In the genomic region with DNA sequence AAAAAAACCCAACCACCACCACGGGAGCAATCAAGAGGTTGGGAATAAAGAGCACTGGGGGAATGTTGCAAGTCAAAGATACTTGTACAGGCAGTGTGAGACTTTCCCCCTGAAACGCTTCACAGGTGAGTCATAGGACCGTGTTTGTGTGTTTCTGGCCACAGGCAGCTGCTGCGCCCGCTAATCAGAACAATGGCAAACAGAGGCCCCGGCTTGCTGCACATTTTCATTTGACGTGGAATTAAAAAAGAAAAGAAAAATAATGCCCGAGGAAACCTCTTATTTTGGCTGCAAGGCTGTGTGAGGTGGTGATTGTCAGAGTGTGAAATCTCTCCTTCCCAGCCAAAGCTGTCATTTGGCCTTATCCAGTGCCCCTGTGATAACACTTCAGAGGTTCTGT, we compare ENCODE assay signal across 10 mouse cellular contexts. TPM values are rescaled to one million over a fixed set of nuclear protein-coding genes. Genes with fewer than 3 reads are reported as not detected.
DNase-seq lines count a peak whose midpoint lies in the region; ATAC-seq lines count a peak whose summit lies in the region.
"Had no signal": no experiment of that assay in that cellular context is flagged by ENCODE, and none has a peak within 500 bp of the region (broad histone marks: within the 10 kb centered on the region; RNA-seq: fewer than 3 reads in every experiment).

No protein-coding gene starts in this region.

- H3K36me3 ChIP-seq in heart, embryonic 13.5 days, result 0 out of 2 replicates have a peak, but pooled peaks cover 4% of the 10 kb centered on the region
- no peaks in the 10 kb centered on the region; the same call in 1 of the 2 replicates for H3K36me3 ChIP-seq in forebrain, embryonic 15.5 days
- peaks cover 27% of the 10 kb centered on the region for H3K36me3 ChIP-seq in midbrain, embryonic 13.5 days
- H3K36me3 ChIP-seq: G1E had no signal

- no peaks in the 10 kb centered on the region for H3K9me3 ChIP-seq in heart, embryonic 13.5 days
- no peaks in the 10 kb centered on the region for H3K9me3 ChIP-seq in forebrain, embryonic 15.5 days
- H3K9me3 ChIP-seq in midbrain, embryonic 13.5 days, result no peaks in the 10 kb centered on the region
- H3K9me3 ChIP-seq: G1E had no signal

- H3K4me3 ChIP-seq in heart, embryonic 13.5 days, result peak overlapping the region; percentile 77
- peak overlapping the region; percentile 61 for H3K4me3 ChIP-seq in forebrain, embryonic 15.5 days
- H3K4me3 ChIP-seq in midbrain, embryonic 13.5 days (replicated peaks), result peak overlapping the region; percentile 87

- H3K27me3 ChIP-seq in heart, embryonic 13.5 days (replicated peaks), result peaks cover 91% of the 10 kb centered on the region
- peaks cover 3% of the 10 kb centered on the region; the same call in 1 of the 2 replicates for H3K27me3 ChIP-seq in forebrain, embryonic 15.5 days
- H3K27me3 ChIP-seq in midbrain, embryonic 13.5 days, result no peaks in the 10 kb centered on the region

- peak overlapping the region; percentile 99 for H3K4me2 ChIP-seq in heart, embryonic 13.5 days
- H3K4me2 ChIP-seq in forebrain, embryonic 15.5 days (replicated peaks), result peak overlapping the region; percentile 94
- H3K4me2 ChIP-seq in midbrain, embryonic 13.5 days (replicated peaks), result peak overlapping the region; percentile 96

- peak overlapping the region; percentile 88; the same call in 1 of the 2 replicates for H3K9ac ChIP-seq in heart, embryonic 13.5 days
- H3K9ac ChIP-seq in forebrain, embryonic 15.5 days (replicated peaks), result no peak overlapping the region; the same call in 1 of the 2 replicates
- peak overlapping the region; percentile 97; the same call in 1 of the 2 replicates for H3K9ac ChIP-seq in midbrain, embryonic 13.5 days (replicated peaks)

- intact Hi-C loops in gastrocnemius, postnatal 36 days (cut with DNase I), result no loop called here

- H3K27ac ChIP-seq in heart, embryonic 13.5 days (replicated peaks), result no peak overlapping the region
- H3K27ac ChIP-seq in forebrain, embryonic 15.5 days (replicated peaks), result no peak overlapping the region
- H3K27ac ChIP-seq in midbrain, embryonic 13.5 days, result peak overlapping the region; percentile 58

- ATAC-seq in heart, embryonic 13.5 days (ENCODE audit: extremely low read depth, insufficient number of reproducible peaks, low FRiP score, low TSS enrichment), result no peak
- ATAC-seq in forebrain, embryonic 15.5 days (replicated peaks), result no peak
- no peak for ATAC-seq in midbrain, embryonic 13.5 days

- DNase-seq in heart, postnatal 4 days, result no peak
- DNase-seq in NIH3T3 (ENCODE audit: low read depth), result peak; percentile 75
- DNase-seq in layer of hippocampus, postnatal 10 days (ENCODE audit: low spot score in 2 of 2), result no peak
- DNase-seq in gastrocnemius, postnatal 10 days, result no peak
- DNase-seq in gastrocnemius, postnatal 36 days, result no peak
- DNase-seq: heart, postnatal 14 days had no signal

- H3K4me1 ChIP-seq in heart, embryonic 13.5 days, result peaks cover 40% of the 10 kb centered on the region
- peaks cover 43% of the 10 kb centered on the region for H3K4me1 ChIP-seq in forebrain, embryonic 15.5 days
- H3K4me1 ChIP-seq in midbrain, embryonic 13.5 days (replicated peaks), result peaks cover 37% of the 10 kb centered on the region

- WGBS in heart, embryonic 13.5 days, result 29% methylated on average over 8 of the region's 8 CpGs
- WGBS in forebrain, embryonic 15.5 days, result 19% methylated on average over 8 of the region's 8 CpGs
- WGBS in midbrain, embryonic 13.5 days, result 30% methylated on average over 8 of the region's 8 CpGs

RNA-seq across cellular contexts. Expression of a gene that starts 2.4 kb away (rescaled TPM):
- 0.82 and 1.3 TPM in 2 replicates for polyA plus RNA-seq in heart, embryonic 13.5 days (2015; fragmentation: Nextera tagmentation; extraction: Ambion mirVana)
- 10 to 100 TPM; 41.3 to 43.2 TPM for total RNA-seq in heart, postnatal 4 days (2021)
- polyA plus RNA-seq in forebrain, embryonic 15.5 days (2015; fragmentation: Nextera tagmentation; extraction: Ambion mirVana), result 1.3 TPM in 2 replicates
- polyA plus RNA-seq in midbrain, embryonic 13.5 days (2015; fragmentation: Nextera tagmentation; extraction: Ambion mirVana), result 2.0 and 2.1 TPM in 2 replicates
- 1 to 10 TPM; 6.0 to 6.2 TPM for total RNA-seq in layer of hippocampus, postnatal 10 days (2021)
- 10 to 100 TPM; 10.3 to 12.3 TPM for total RNA-seq in gastrocnemius, postnatal 10 days (2021)
- total RNA-seq in gastrocnemius, postnatal 36 days (2021), result 1 to 10 TPM; 6.7 to 7.4 TPM
- polyA plus RNA-seq: G1E had no signal

RNA-seq across cellular contexts. Expression of a gene that starts 53.4 kb away (rescaled TPM):
- 70.7 and 82.9 TPM in 2 replicates for polyA plus RNA-seq in heart, embryonic 13.5 days (2015; fragmentation: Nextera tagmentation; extraction: Ambion mirVana)
- total RNA-seq in heart, postnatal 4 days (2021), result 10 to 100 TPM; 20.3 to 21.3 TPM
- 97.2 and 108 TPM in 2 replicates for polyA plus RNA-seq in forebrain, embryonic 15.5 days (2015; fragmentation: Nextera tagmentation; extraction: Ambion mirVana)
- polyA plus RNA-seq in midbrain, embryonic 13.5 days (2015; fragmentation: Nextera tagmentation; extraction: Ambion mirVana), result 95.8 and 101 TPM in 2 replicates
- total RNA-seq in layer of hippocampus, postnatal 10 days (2021), result 10 to 100 TPM; 16.7 TPM
- 10 to 100 TPM; 14.3 to 14.9 TPM for total RNA-seq in gastrocnemius, postnatal 10 days (2021)
- 1 to 10 TPM; 6.4 to 7.0 TPM for total RNA-seq in gastrocnemius, postnatal 36 days (2021)
